Mouse (Mus musculus): ENCODE data around the gene Gm853. TPM values are rescaled to one million over a fixed set of nuclear protein-coding genes. Genes with fewer than 3 reads are reported as not detected.
"Not testable (repeated sequence)": the region's sequence is repeated elsewhere in the genome, so short reads cannot be mapped to it uniquely, and the experiment has no call there.

Gene Gm853
- total RNA-seq, 2 experiments from 2014 or later, result 0.15 TPM; not detected in 1

GRCm38 (mm10) chr4:130246132-130246531, 23.9 kb upstream of the Gm853 start:
- TF ChIP-seq CTCF (conservative IDR thresholded peaks at IDR 0.05), result peak; percentile 93
- Histone ChIP-seq H3K4me3 (no peak overlapping the region), H3K27ac (no peak overlapping the region)
- DNase-seq (ENCODE audit: low spot score in 2 of 2), result peak; percentile 70 to 83

- no peak for TF ChIP-seq CTCF (conservative IDR thresholded peaks at IDR 0.05)
- no peak for DNase-seq (ENCODE audit: low spot score in 2 of 2)
- Histone ChIP-seq H3K27ac (no peak overlapping the region), H3K4me3 (no peak overlapping the region)
Observed at GRCm38 (mm10) chr4:130244749-130245148, 22.5 kb upstream of the Gm853 start.

GRCm38 (mm10) chr4:130243621-130244020, 21.4 kb upstream of the Gm853 start:
- not testable (repeated sequence) for H3K27ac ChIP-seq; DNase-seq (ENCODE audit: low spot score in 2 of 2); H3K4me3 ChIP-seq

- no peak overlapping the region for H3K27ac ChIP-seq
- no peak for TF ChIP-seq CTCF (conservative IDR thresholded peaks at IDR 0.05)
- H3K4me3 ChIP-seq, result no peak overlapping the region
- DNase-seq (ENCODE audit: low spot score in 2 of 2), result no peak
Observed at GRCm38 (mm10) chr4:130242956-130243355, 20.8 kb upstream of the Gm853 start.

- TF ChIP-seq CTCF (conservative IDR thresholded peaks at IDR 0.05), result peak; percentile 48
- H3K27ac ChIP-seq, result no peak overlapping the region
- DNase-seq (ENCODE audit: low spot score in 2 of 2), result no peak
- H3K4me3 ChIP-seq, result no peak overlapping the region
Observed at GRCm38 (mm10) chr4:130240695-130241094, 18.5 kb upstream of the Gm853 start.

- Histone ChIP-seq H3K4me3 (no peak overlapping the region), H3K27ac (no peak overlapping the region)
- no peak for TF ChIP-seq CTCF (conservative IDR thresholded peaks at IDR 0.05)
- DNase-seq (ENCODE audit: low spot score in 2 of 2), result no peak
Observed at GRCm38 (mm10) chr4:130237607-130238006, 15.4 kb upstream of the Gm853 start.

- no peak for DNase-seq (ENCODE audit: low spot score in 2 of 2)
- no peak for TF ChIP-seq CTCF (conservative IDR thresholded peaks at IDR 0.05)
- no peak overlapping the region for H3K27ac ChIP-seq
- H3K4me3 ChIP-seq, result no peak overlapping the region
Observed at GRCm38 (mm10) chr4:130236361-130236760, 14.2 kb upstream of the Gm853 start.

GRCm38 (mm10) chr4:130224071-130224470, 1.9 kb upstream of the Gm853 start:
- Histone ChIP-seq H3K27ac (no peak overlapping the region), H3K4me3 (no peak overlapping the region)
- TF ChIP-seq CTCF (conservative IDR thresholded peaks at IDR 0.05), result no peak
- DNase-seq (ENCODE audit: low spot score in 2 of 2), result peak in 1 of 2 experiments; percentile 34

- no peak overlapping the region for H3K27ac ChIP-seq
- no peak for TF ChIP-seq CTCF (conservative IDR thresholded peaks at IDR 0.05)
- no peak for DNase-seq (ENCODE audit: low spot score in 2 of 2)
- no peak overlapping the region for H3K4me3 ChIP-seq
Observed at GRCm38 (mm10) chr4:130220176-130220575, 2.0 kb downstream of the Gm853 start.

GRCm38 (mm10) chr4:130215392-130215791, 6.8 kb downstream of the Gm853 start:
- no peak for TF ChIP-seq CTCF (conservative IDR thresholded peaks at IDR 0.05)
- no peak for DNase-seq (ENCODE audit: low spot score in 2 of 2)
- H3K27ac ChIP-seq, result no peak overlapping the region
- no peak overlapping the region for H3K4me3 ChIP-seq

GRCm38 (mm10) chr4:130213857-130214256, 8.3 kb downstream of the Gm853 start:
- TF ChIP-seq CTCF (conservative IDR thresholded peaks at IDR 0.05), result 0 out of 2 replicates have a peak, but pooled peaks have one; percentile 17
- no peak for DNase-seq (ENCODE audit: low spot score in 2 of 2)
- H3K4me3 ChIP-seq, result no peak overlapping the region
- no peak overlapping the region for H3K27ac ChIP-seq

GRCm38 (mm10) chr4:130213197-130213596, 9.0 kb downstream of the Gm853 start:
- TF ChIP-seq CTCF (conservative IDR thresholded peaks at IDR 0.05), result no peak
- no peak overlapping the region for H3K4me3 ChIP-seq
- H3K27ac ChIP-seq, result no peak overlapping the region

GRCm38 (mm10) chr4:130212421-130212820, 9.8 kb downstream of the Gm853 start:
- DNase-seq (ENCODE audit: low spot score in 2 of 2), result no peak
- no peak overlapping the region for H3K4me3 ChIP-seq
- no peak overlapping the region for H3K27ac ChIP-seq
- TF ChIP-seq CTCF (conservative IDR thresholded peaks at IDR 0.05), result no peak

More at GRCm38 (mm10) chr4:130213197-130213596, 9.0 kb downstream of the Gm853 start:
- DNase-seq (ENCODE audit: low spot score in 2 of 2), result no peak

- no peak for TF ChIP-seq CTCF (conservative IDR thresholded peaks at IDR 0.05)
- no peak overlapping the region for H3K4me3 ChIP-seq
- no peak for DNase-seq (ENCODE audit: low spot score in 2 of 2)
- H3K27ac ChIP-seq, result no peak overlapping the region
Observed at GRCm38 (mm10) chr4:130211870-130212269, 10.3 kb downstream of the Gm853 start.
